In genomic region chr4:106862767-106863370, GRCm38 (mm10) we compare ENCODE assay signal across 12 mouse cellular contexts. TPM values are rescaled to one million over a fixed set of nuclear protein-coding genes. Genes with fewer than 3 reads are reported as not detected.
DNase-seq lines count a peak whose midpoint lies in the region; ATAC-seq and TF ChIP-seq lines count a peak whose summit lies in the region.
"Had no signal": no experiment of that assay in that cellular context is flagged by ENCODE, and none has a peak within 500 bp of the region (broad histone marks: within the 10 kb centered on the region; RNA-seq: fewer than 3 reads in every experiment).

No protein-coding gene starts in this region.

- no peak for TF ChIP-seq CTCF in heart, postnatal 0 days (IDR thresholded peaks at IDR 0.05; ENCODE audit: low read depth)
- TF ChIP-seq CTCF in lung, postnatal 0 days (IDR thresholded peaks at IDR 0.05) = no peak

- peak overlapping the region; percentile 43 for H3K27ac ChIP-seq in heart, postnatal 0 days (ENCODE audit: low read depth)
- H3K27ac ChIP-seq in lung, postnatal 0 days (ENCODE audit: low read length) = 0 out of 2 replicates have a peak overlapping the region, but pooled peaks have one; percentile 26
- H3K27ac ChIP-seq in limb, embryonic 13.5 days = peak overlapping the region; percentile 64; the same call in 1 of the 2 replicates
- H3K27ac ChIP-seq: layer of hippocampus, adult 2 months had no signal

- intact Hi-C loops in heart, postnatal 10 days (cut with DNase I) = loop anchor here (5.0 kb wide), 1 partner anchor 44 kb away; no protein-coding TSS in a partner anchor

- ATAC-seq in heart, postnatal 0 days (ENCODE audit: insufficient read depth, low read depth) = no peak
- no peak for ATAC-seq in lung, postnatal 0 days
- ATAC-seq in limb, embryonic 13.5 days (ENCODE audit: low FRiP score, low read depth) = no peak

- no peak overlapping the region for H3K4me2 ChIP-seq in heart, postnatal 0 days (ENCODE audit: low read depth, low read length)
- H3K4me2 ChIP-seq in lung, postnatal 0 days (replicated peaks; ENCODE audit: low read depth, low read length) = no peak overlapping the region
- H3K4me2 ChIP-seq in limb, embryonic 13.5 days (replicated peaks) = no peak overlapping the region

- TF ChIP-seq EP300 in heart, postnatal 0 days (IDR thresholded peaks at IDR 0.05; ENCODE audit: low read depth) = no peak
- no peak for TF ChIP-seq EP300 in lung, postnatal 0 days (IDR thresholded peaks at IDR 0.05)

- no peak overlapping the region for H3K4me3 ChIP-seq in heart, postnatal 0 days (ENCODE audit: low read depth, low read length)
- H3K4me3 ChIP-seq in lung, postnatal 0 days (ENCODE audit: low read depth, low read length) = no peak overlapping the region
- H3K4me3 ChIP-seq in limb, embryonic 13.5 days = no peak overlapping the region
- H3K4me3 ChIP-seq: layer of hippocampus, adult 2 months had no signal

- no peaks in the 10 kb centered on the region for H3K27me3 ChIP-seq in heart, postnatal 0 days (ENCODE audit: control insufficient read depth, insufficient read depth, low read length)
- no peaks in the 10 kb centered on the region for H3K27me3 ChIP-seq in lung, postnatal 0 days (replicated peaks; ENCODE audit: insufficient read depth, low read length)
- H3K27me3 ChIP-seq in limb, embryonic 13.5 days = no peaks in the 10 kb centered on the region

- no peaks in the 10 kb centered on the region for H3K36me3 ChIP-seq in heart, postnatal 0 days (replicated peaks; ENCODE audit: control insufficient read depth, insufficient read depth, low read length)
- no peaks in the 10 kb centered on the region for H3K36me3 ChIP-seq in lung, postnatal 0 days (ENCODE audit: insufficient read depth, low read length)
- H3K36me3 ChIP-seq in limb, embryonic 13.5 days = no peaks in the 10 kb centered on the region
- H3K36me3 ChIP-seq: G1E had no signal

- DNase-seq in heart, postnatal 0 days (ENCODE audit: low spot score) = no peak
- DNase-seq in heart, postnatal 10 days = no peak
- DNase-seq in lung, postnatal 0 days (ENCODE audit: low spot score) = no peak
- DNase-seq in lung, postnatal 25 days (ENCODE audit: low spot score) = no peak
- DNase-seq in adipocyte (ENCODE audit: low spot score) = peak; percentile 59
- DNase-seq in left cerebral cortex, adult 18-20 months (ENCODE audit: low spot score in 2 of 2) = no peak
- DNase-seq: cerebellum, postnatal 36 days; gastrocnemius, postnatal 10 days; thymus, postnatal 4 days had no signal

- no peaks in the 10 kb centered on the region for H3K9me3 ChIP-seq in heart, postnatal 0 days (replicated peaks; ENCODE audit: control insufficient read depth, low read length)
- H3K9me3 ChIP-seq in lung, postnatal 0 days (ENCODE audit: low read length) = no peaks in the 10 kb centered on the region
- H3K9me3 ChIP-seq in limb, embryonic 13.5 days = no peaks in the 10 kb centered on the region
- H3K9me3 ChIP-seq: G1E had no signal

- peaks cover 21% of the 10 kb centered on the region for H3K4me1 ChIP-seq in heart, postnatal 0 days (ENCODE audit: control insufficient read depth, insufficient read depth)
- peaks cover 17% of the 10 kb centered on the region; the same call in 1 of the 2 replicates for H3K4me1 ChIP-seq in lung, postnatal 0 days (ENCODE audit: insufficient read depth, low read depth, low read length)
- peaks cover 91% of the 10 kb centered on the region for H3K4me1 ChIP-seq in limb, embryonic 13.5 days

- no peak overlapping the region for H3K9ac ChIP-seq in heart, postnatal 0 days (replicated peaks; ENCODE audit: low read depth, low read length)
- H3K9ac ChIP-seq in lung, postnatal 0 days (replicated peaks; ENCODE audit: low read depth) = no peak overlapping the region
- no peak overlapping the region; the same call in 1 of the 2 replicates for H3K9ac ChIP-seq in limb, embryonic 13.5 days

- 60% methylated on average over 3 of the region's 3 CpGs for WGBS in heart, postnatal 0 days
- WGBS in lung, postnatal 0 days = 55% methylated on average over 3 of the region's 3 CpGs
- WGBS in limb, embryonic 13.5 days = 35% methylated on average over 3 of the region's 3 CpGs

RNA-seq across cellular contexts. Expression of gene Ssbp3, which starts 47.6 kb away (rescaled TPM):
- total RNA-seq in heart, postnatal 0 days (2014; rRNA removed; ENCODE audit: low replicate concordance) = 35.6 and 41.1 TPM in 2 replicates
- polyA plus RNA-seq in heart, postnatal 0 days (2015; fragmentation: Nextera tagmentation; extraction: Ambion mirVana) = 25.9 and 29.0 TPM in 2 replicates
- total RNA-seq in heart, postnatal 10 days (2021) = 10 to 100 TPM; 41.6 to 49.9 TPM
- 40.2 and 49.8 TPM in 2 replicates for polyA plus RNA-seq in lung, postnatal 0 days (2015; fragmentation: Nextera tagmentation; extraction: Ambion mirVana)
- 171 and 173 TPM in 2 replicates for polyA plus RNA-seq in limb, embryonic 13.5 days (2015; fragmentation: Nextera tagmentation; extraction: Ambion mirVana)
- total RNA-seq in left cerebral cortex, adult 18-20 months (2021) = 100 to 1,000 TPM; 190 to 197 TPM

RNA-seq across cellular contexts. Expression of gene Acot11, which starts 58.1 kb away (rescaled TPM):
- total RNA-seq in heart, postnatal 0 days (2014; rRNA removed; ENCODE audit: low replicate concordance) = 18.8 and 34.6 TPM in 2 replicates
- 5.8 and 6.2 TPM in 2 replicates for polyA plus RNA-seq in heart, postnatal 0 days (2015; fragmentation: Nextera tagmentation; extraction: Ambion mirVana)
- 10 to 100 TPM; 12.8 to 26.7 TPM for total RNA-seq in heart, postnatal 10 days (2021)
- polyA plus RNA-seq in lung, postnatal 0 days (2015; fragmentation: Nextera tagmentation; extraction: Ambion mirVana) = 0.93 and 0.96 TPM in 2 replicates
- polyA plus RNA-seq in limb, embryonic 13.5 days (2015; fragmentation: Nextera tagmentation; extraction: Ambion mirVana) = 5.1 and 5.5 TPM in 2 replicates
- 10 to 100 TPM; 35.0 to 57.5 TPM for total RNA-seq in left cerebral cortex, adult 18-20 months (2021)
